Mouse (Mus musculus) kidney, adult 18-20 months (tissue): ENCODE data around the gene Marveld2.
A peak's percentile ranks its signal among the peaks of the same experiment; 100 is the strongest.

ENCODE experiments used
- DNase-seq: peaks from one replicate; pipeline ENCODE4 v3.0.0; 2021

Gene Marveld2

GRCm38 (mm10) chr13:100616181-100617087 is at the start of gene Marveld2:
Marveld2 (minus strand) TSS chr13:100616971.
- peak; percentile 83 for DNase-seq

- peak; percentile 40 for DNase-seq
Measured at GRCm38 (mm10) chr13:100659864-100660456, 43.2 kb upstream of the Marveld2 start.

GRCm38 (mm10) chr13:100658091-100658490 is 41.3 kb upstream of the Marveld2 start:
- no peak for DNase-seq

- no peak for DNase-seq
Measured at GRCm38 (mm10) chr13:100651439-100652186, 34.8 kb upstream of the Marveld2 start, which contains the start of gene Taf9. Taf9 (plus strand) TSS chr13:100651579.

- DNase-seq, result peak; percentile 98
Measured at GRCm38 (mm10) chr13:100650550-100651438, 34.0 kb upstream of the Marveld2 start, which contains the start of the genes Ak6 and Rad17. Ak6 (plus strand) TSS chr13:100650979. Rad17 (minus strand) TSS chr13:100651051.

- DNase-seq, result no peak
Measured at GRCm38 (mm10) chr13:100648223-100648622, 31.5 kb upstream of the Marveld2 start.

GRCm38 (mm10) chr13:100642471-100643209 is 25.9 kb upstream of the Marveld2 start:
- DNase-seq, result no peak

- DNase-seq, result no peak
Measured at GRCm38 (mm10) chr13:100634106-100634691, 17.4 kb upstream of the Marveld2 start.

GRCm38 (mm10) chr13:100622241-100622640 is 5.5 kb upstream of the Marveld2 start:
- DNase-seq, result no peak

GRCm38 (mm10) chr13:100617583-100617982 is 812 bp upstream of the Marveld2 start:
- DNase-seq, result no peak

GRCm38 (mm10) chr13:100612903-100613302 is 3.9 kb downstream of the Marveld2 start:
- no peak for DNase-seq

- no peak for DNase-seq
Measured at GRCm38 (mm10) chr13:100612251-100612650, 4.5 kb downstream of the Marveld2 start.

- DNase-seq, result no peak
Measured at GRCm38 (mm10) chr13:100611266-100611665, 5.5 kb downstream of the Marveld2 start.

- DNase-seq, result no peak
Measured at GRCm38 (mm10) chr13:100607756-100608155, 9.0 kb downstream of the Marveld2 start.

- DNase-seq, result no peak
Measured at GRCm38 (mm10) chr13:100605845-100606244, 10.9 kb downstream of the Marveld2 start.

GRCm38 (mm10) chr13:100603738-100604095 is 13.1 kb downstream of the Marveld2 start:
- DNase-seq, result no peak

GRCm38 (mm10) chr13:100603031-100603737 is 13.6 kb downstream of the Marveld2 start:
- no peak for DNase-seq

- peak; percentile 66 for DNase-seq
Measured at GRCm38 (mm10) chr13:100602239-100602902, 14.4 kb downstream of the Marveld2 start.

GRCm38 (mm10) chr13:100601034-100601433 is 15.7 kb downstream of the Marveld2 start:
- no peak for DNase-seq

GRCm38 (mm10) chr13:100600317-100600716 is 16.5 kb downstream of the Marveld2 start:
- no peak for DNase-seq
